Mouse (Mus musculus) intestine, embryonic 15.5 days (tissue): Measurements from ENCODE around the gene 4930518I15Rik. TPM values are rescaled to one million over a fixed set of nuclear protein-coding genes. Genes with fewer than 3 reads are reported as not detected.
A peak's percentile ranks its signal among the peaks of the same experiment; 100 is the strongest.
"Not testable (repeated sequence)": the region's sequence is repeated elsewhere in the genome, so short reads cannot be mapped to it uniquely, and the experiment has no call there.

Source experiments
- ATAC-seq: fragments of 200-750 bp; cut with Nextera tagmentation; 2 replicates; pipeline ENCODE4 v1.8.0; 2017; ENCODE audit warnings: moderate TSS enrichment, moderate library complexity
- H3K27ac ChIP-seq: fragments of 300-500 bp; sonication (generic); 2 replicates; pipeline ENCODE4 v1.5.1; 2015; ENCODE audit warnings: mild to moderate bottlenecking, inconsistent platforms
- H3K27me3 ChIP-seq: fragments of 300-500 bp; sonication (generic); replicated peaks from 2 replicates; pipeline ENCODE4 v1.6.1; 2015; ENCODE audit warnings: inconsistent platforms
- H3K36me3 ChIP-seq: fragments of 300-500 bp; sonication (generic); 2 replicates; pipeline ENCODE4 v1.6.1; 2015; ENCODE audit warnings: inconsistent platforms
- H3K4me1 ChIP-seq: fragments of 300-500 bp; sonication (generic); replicated peaks from 2 replicates; pipeline ENCODE4 v1.6.1; 2015; ENCODE audit warnings: inconsistent platforms
- H3K4me2 ChIP-seq: fragments of 300-500 bp; sonication (generic); replicated peaks from 2 replicates; pipeline ENCODE4 v1.6.1; 2015; ENCODE audit warnings: mild to moderate bottlenecking, inconsistent platforms
- H3K4me3 ChIP-seq: fragments of 300-500 bp; sonication (generic); replicated peaks from 2 replicates; pipeline ENCODE4 v1.5.1; 2015; ENCODE audit warnings: inconsistent platforms
- H3K9ac ChIP-seq: fragments of 300-500 bp; sonication (generic); 2 replicates; pipeline ENCODE4 v1.6.1; 2015; ENCODE audit warnings: inconsistent platforms
- H3K9me3 ChIP-seq: fragments of 300-500 bp; sonication (generic); 2 replicates; pipeline ENCODE4 v1.6.1; 2016; ENCODE audit warnings: inconsistent platforms
- WGBS: fragments of 180-500 bp; shearing (Covaris S2); methylation state at CpG from one replicate; pipeline ENCODE4 v1.1.7; 2015; 5-methylcytosine and 5-hydroxymethylcytosine counted together
- polyA plus RNA-seq: library from polyadenylated mRNA; unstranded; fragments of >200 nt; fragmentation: Nextera tagmentation; extraction: Ambion mirVana; gene quantifications from 2 replicates; pipeline ENCODE4 v1.2.1, GENCODE M21; 2015

4930518I15Rik gene
- polyA plus RNA-seq, 1 experiment from 2014 or later = 5.3 TPM

DNA sequence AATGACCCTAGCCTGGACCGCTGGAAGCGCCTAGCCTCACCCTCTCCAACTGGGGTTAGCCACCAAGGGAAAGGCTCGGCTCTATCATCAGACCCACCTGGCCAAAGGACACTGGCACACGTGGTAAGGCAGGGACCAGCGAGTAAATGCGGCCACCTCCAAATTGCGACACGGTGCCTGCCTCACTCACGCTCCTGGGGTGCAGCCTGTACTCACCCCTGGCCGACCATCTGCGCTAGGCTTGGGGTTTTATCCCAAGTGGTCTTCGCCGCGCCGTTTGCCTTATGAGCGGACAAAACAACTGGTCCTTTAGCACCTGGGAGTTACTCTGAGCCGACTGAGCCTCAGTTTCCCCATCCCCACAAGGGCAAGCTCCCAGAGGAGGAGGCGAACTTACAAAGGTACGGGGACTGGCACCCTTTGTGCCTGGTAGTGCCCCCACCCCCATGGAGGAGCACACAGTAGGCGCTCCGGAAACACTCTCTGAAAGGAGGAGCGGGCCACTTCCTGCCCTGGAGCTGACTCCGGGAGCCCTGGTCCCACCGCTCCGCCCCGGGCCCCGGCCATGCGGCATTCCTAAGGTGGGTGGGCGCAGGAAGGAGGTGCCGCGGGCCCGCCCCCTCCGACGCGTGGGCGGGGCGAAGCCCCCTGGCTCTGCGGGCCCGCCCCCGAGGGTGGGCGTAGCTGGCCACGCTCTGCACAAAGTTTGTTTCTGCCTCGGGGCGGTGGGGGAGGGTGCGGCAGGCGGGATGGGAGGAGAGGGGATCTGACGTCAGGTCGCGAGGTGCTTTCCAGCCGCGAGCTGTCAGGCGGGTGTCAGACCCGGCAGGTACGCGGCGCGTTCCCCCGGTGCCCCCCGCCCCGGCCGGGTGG, 18.2 kb downstream of the 4930518I15Rik start, which contains the start of gene Tgif2:
Gene Tgif2, plus strand, starts transcription at position 689 of the 873 bp plus-strand sequence.
- 2% methylated on average over 61 of the region's 61 CpGs for WGBS
- H3K9ac ChIP-seq = peak within 1 kb of the TSS; percentile 80
- peaks cover under 1% of the 10 kb centered on the region for H3K36me3 ChIP-seq
- no peaks in the 10 kb centered on the region for H3K27me3 ChIP-seq
- H3K4me2 ChIP-seq = peak within 1 kb of the TSS; percentile 86
- peaks cover 44% of the 10 kb centered on the region for H3K4me1 ChIP-seq
- H3K4me3 ChIP-seq = peak within 1 kb of the TSS; percentile 94
- ATAC-seq = peak; percentile 86
- H3K9me3 ChIP-seq = no peaks in the 10 kb centered on the region
- peak within 1 kb of the TSS; percentile 94 for H3K27ac ChIP-seq

DNA sequence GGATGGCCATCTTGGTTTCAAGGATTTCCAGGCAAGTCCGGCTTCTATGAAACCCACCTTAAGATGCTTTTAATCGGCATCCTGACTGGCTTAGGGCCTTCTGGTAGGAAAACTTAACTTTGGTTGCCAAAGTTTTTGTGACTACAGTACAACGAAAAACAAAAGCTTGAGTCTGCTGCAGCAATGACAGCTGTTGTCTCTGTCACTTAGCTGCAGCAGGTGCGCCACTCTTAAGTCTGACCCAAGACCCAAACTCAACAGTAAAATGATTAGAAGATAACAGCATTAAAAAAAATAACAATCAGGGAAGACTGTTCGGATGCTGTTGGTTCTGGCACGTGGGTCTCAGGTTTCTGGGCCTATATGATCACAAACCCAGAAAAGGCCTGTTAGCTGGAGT, 18.9 kb downstream of the 4930518I15Rik start:
- H3K27ac ChIP-seq = peak overlapping the region; percentile 94
- H3K4me3 ChIP-seq = peak overlapping the region; percentile 94; the same call in 1 of the 2 replicates
- H3K27me3 ChIP-seq = no peaks in the 10 kb centered on the region
- H3K4me2 ChIP-seq = peak overlapping the region; percentile 86
- peaks cover 7% of the 10 kb centered on the region for H3K36me3 ChIP-seq
- H3K4me1 ChIP-seq = peaks cover 38% of the 10 kb centered on the region
- H3K9me3 ChIP-seq = no peaks in the 10 kb centered on the region
- 57% methylated on average over 6 of the region's 6 CpGs for WGBS
- peak overlapping the region; percentile 80; the same call in 1 of the 2 replicates for H3K9ac ChIP-seq
- no peak for ATAC-seq

DNA sequence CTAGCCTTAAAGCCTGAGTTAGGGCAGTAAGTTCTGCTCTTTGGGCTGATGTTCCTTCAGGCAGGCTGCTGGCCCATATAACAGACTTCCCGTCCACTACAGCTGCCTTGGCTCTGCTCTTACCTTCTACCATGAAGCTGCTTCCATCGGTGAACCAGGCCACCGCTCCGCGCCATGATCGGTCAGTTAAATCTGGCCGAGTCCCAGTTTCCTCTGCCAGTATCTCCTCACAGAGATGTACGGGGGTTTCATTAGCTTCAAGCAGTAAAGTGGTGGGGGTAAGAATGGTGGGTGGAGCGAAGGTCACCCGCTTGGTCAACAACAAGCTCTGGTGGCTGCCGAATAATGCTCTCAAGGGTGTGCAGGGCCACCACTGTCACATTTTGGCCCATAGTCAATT, 23.4 kb downstream of the 4930518I15Rik start:
- Histone ChIP-seq H3K4me3 (no peak overlapping the region), H3K36me3 (peaks cover 30% of the 10 kb centered on the region), H3K27ac (no peak overlapping the region), H3K9me3 (no peaks in the 10 kb centered on the region), H3K4me1 (peaks cover 9% of the 10 kb centered on the region), H3K27me3 (no peaks in the 10 kb centered on the region), H3K4me2 (no peak overlapping the region), H3K9ac (no peak overlapping the region)
- no peak for ATAC-seq
- WGBS = 98% methylated on average over 11 of the region's 11 CpGs

DNA sequence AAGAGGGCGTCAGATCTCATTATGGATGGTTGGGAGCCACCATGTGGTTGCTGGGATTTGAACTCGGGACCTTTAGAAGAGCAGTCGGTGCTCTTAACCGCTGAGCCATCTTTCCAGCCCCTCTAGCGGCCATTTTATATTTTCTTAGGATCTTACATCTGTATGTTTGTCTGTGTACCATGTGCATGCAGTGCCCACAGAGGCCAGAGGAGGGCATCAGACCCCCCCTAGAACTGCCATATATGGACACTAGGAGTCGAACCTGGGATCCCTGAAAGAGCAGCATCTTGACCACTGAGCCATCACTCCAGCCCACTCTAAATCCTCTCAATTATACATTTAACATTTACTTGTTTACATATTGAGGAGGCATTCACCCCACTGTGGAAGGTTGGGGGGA, 32.6 kb downstream of the 4930518I15Rik start:
- WGBS = 91% methylated on average over 6 of the region's 6 CpGs
- not testable (repeated sequence) for H3K4me1 ChIP-seq, H3K9me3 ChIP-seq, H3K27ac ChIP-seq, ATAC-seq, H3K27me3 ChIP-seq, H3K4me2 ChIP-seq, H3K9ac ChIP-seq, H3K4me3 ChIP-seq, H3K36me3 ChIP-seq

DNA sequence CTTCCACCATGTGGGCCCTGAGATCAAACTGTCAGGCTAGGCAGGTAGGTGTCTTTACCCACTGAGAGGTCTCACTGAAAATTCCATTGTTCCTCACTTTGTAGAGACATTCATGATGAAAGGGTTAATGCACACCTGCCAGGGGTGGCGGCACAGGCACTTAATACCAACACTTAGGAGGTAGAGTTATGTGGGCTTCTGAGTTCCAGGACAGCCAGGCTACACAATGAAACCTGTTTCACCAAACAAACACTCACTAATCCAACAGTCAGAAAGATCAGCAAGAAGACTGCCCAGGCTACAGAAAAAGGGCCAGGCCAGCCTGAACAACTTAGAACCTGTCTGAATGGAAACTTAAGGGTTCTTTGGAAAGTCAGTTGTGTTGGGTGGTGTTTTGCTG, 41.6 kb downstream of the 4930518I15Rik start:
- Histone ChIP-seq H3K4me1 (peaks cover 15% of the 10 kb centered on the region), H3K4me2 (no peak overlapping the region), H3K4me3 (no peak overlapping the region), H3K27ac (no peak overlapping the region), H3K9me3 (no peaks in the 10 kb centered on the region), H3K9ac (no peak overlapping the region), H3K36me3 (no peaks in the 10 kb centered on the region), H3K27me3 (no peaks in the 10 kb centered on the region)
- no peak for ATAC-seq
- WGBS = 61% methylated on average over 1 of the region's 1 CpGs

DNA sequence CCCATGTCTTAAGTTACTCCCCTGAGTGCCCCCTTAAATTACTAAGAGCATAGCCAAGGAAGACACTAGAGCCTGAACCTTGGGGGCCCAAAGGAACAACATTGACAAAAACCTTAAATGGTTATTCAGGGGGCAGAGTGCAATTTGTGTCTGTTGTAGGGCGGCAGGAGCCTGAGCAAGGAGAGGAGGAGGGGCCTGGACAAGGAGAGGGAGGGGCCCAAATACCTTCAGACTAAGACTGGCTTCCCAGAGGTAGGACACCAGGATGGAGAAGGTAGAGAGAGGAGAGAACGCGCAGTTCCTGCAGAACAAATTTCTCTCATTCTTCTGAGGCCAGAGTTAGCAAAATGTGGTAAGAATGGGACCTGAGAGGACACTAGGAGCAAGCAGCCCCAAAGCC, 42.3 kb downstream of the 4930518I15Rik start:
- Histone ChIP-seq H3K9me3 (no peaks in the 10 kb centered on the region), H3K4me2 (no peak overlapping the region), H3K9ac (no peak overlapping the region), H3K4me3 (no peak overlapping the region), H3K4me1 (peaks cover 15% of the 10 kb centered on the region), H3K27ac (no peak overlapping the region), H3K36me3 (no peaks in the 10 kb centered on the region), H3K27me3 (no peaks in the 10 kb centered on the region)
- peak; percentile 39 for ATAC-seq
- 62% methylated on average over 3 of the region's 3 CpGs for WGBS

DNA sequence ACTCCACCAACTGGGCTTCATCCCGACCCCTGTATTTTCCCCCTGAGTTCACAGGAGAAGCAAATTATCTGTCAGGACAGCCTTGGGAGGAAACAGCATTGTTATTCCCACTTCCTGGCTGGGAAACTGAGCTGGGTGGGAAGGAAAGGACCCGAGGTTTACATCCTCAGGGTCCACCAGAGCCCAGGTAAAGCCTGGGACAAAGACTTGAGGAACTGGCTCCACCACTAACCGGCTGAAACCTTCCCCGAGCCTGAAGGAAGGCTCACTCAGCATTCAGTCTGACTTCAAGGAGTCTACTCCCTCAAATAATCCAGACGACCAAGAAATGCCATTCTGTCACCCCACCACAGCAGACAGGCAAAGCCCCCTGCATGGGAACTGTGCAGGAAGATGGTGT, 42.9 kb downstream of the 4930518I15Rik start:
- peaks cover 15% of the 10 kb centered on the region for H3K4me1 ChIP-seq
- no peaks in the 10 kb centered on the region for H3K9me3 ChIP-seq
- H3K27me3 ChIP-seq = no peaks in the 10 kb centered on the region
- H3K4me3 ChIP-seq = no peak overlapping the region
- WGBS = 16% methylated on average over 5 of the region's 5 CpGs
- H3K4me2 ChIP-seq = no peak overlapping the region
- ATAC-seq = no peak
- peak overlapping the region; percentile 42; the same call in 1 of the 2 replicates for H3K27ac ChIP-seq
- no peaks in the 10 kb centered on the region for H3K36me3 ChIP-seq
- H3K9ac ChIP-seq = no peak overlapping the region

DNA sequence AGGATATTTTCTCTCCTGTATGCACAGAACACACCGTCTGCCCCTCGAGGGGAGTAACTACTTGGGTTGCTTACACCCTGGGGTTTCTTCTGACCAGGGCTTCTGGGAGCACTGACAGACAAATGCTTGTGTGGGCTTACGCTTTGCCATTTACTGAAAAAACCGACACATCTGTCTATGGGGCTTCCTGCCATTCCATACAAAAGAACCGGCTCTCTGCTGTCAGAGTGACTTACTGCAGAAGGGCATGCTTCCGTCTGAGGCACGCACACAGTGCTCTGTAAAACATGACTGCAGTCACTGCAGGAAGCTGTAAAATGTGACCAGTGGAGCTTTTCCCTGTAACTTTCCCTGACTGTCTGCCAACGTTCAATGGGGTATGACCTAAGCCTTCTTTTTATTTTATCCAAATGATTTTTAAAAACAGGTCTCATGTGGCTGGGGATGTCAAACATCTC, 43.4 kb downstream of the 4930518I15Rik start:
- Histone ChIP-seq H3K9me3 (no peaks in the 10 kb centered on the region), H3K4me2 (no peak overlapping the region), H3K4me3 (no peak overlapping the region), H3K27ac (peak overlapping the region; percentile 42; the same call in 1 of the 2 replicates), H3K36me3 (no peaks in the 10 kb centered on the region), H3K4me1 (peaks cover 17% of the 10 kb centered on the region), H3K9ac (no peak overlapping the region), H3K27me3 (no peaks in the 10 kb centered on the region)
- ATAC-seq = no peak
- WGBS = 27% methylated on average over 8 of the region's 8 CpGs

DNA sequence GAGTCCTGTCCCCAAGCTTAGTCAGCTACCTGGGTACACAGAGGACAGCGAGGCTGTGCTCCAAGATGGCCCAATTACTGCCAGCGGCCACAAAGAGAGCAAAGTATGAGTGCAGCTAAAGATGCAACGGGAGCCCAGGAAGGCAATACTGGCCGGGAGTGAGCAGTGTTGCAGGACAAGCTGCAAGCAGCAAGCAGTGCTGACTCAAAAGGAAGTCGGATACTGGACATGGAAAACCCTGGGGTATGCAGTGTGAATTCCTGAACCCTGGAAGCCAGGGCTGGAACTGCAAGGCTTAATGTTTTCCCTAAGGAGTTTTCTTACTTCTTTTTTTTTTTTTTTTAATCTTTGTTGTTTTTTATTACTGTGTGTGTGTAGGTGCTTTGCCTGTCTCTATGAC, 46.2 kb downstream of the 4930518I15Rik start:
- ATAC-seq = no peak
- Histone ChIP-seq H3K4me3 (no peak overlapping the region), H3K9ac (no peak overlapping the region), H3K27ac (no peak overlapping the region), H3K4me2 (no peak overlapping the region), H3K4me1 (peaks cover 17% of the 10 kb centered on the region), H3K27me3 (no peaks in the 10 kb centered on the region), H3K9me3 (no peaks in the 10 kb centered on the region), H3K36me3 (no peaks in the 10 kb centered on the region)
- WGBS = 74% methylated on average over 5 of the region's 5 CpGs

DNA sequence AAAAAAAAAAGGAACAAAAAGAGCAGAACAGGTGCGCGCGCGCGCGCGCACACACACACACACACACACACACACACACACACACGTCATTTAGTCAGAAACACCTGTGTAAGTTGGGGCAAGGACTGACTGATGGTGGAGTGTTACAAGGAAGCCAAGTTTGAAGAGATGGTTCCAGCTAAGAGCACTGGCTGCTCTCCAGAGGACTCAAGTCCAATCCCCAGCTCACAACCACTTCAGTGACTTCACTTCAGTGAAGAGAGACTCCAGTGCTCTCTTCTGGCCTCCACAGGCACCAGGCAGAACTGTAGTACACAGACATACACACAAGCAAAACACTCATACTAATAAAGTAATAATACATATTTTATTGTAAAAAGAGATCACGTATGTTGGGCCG, 47.0 kb downstream of the 4930518I15Rik start:
- no peak overlapping the region for H3K27ac ChIP-seq
- 92% methylated on average over 10 of the region's 10 CpGs for WGBS
- H3K4me1 ChIP-seq = peaks cover 17% of the 10 kb centered on the region
- H3K36me3 ChIP-seq = no peaks in the 10 kb centered on the region
- H3K9me3 ChIP-seq = no peaks in the 10 kb centered on the region
- no peak overlapping the region for H3K4me2 ChIP-seq
- ATAC-seq = no peak
- no peaks in the 10 kb centered on the region for H3K27me3 ChIP-seq
- no peak overlapping the region for H3K9ac ChIP-seq
- H3K4me3 ChIP-seq = no peak overlapping the region

DNA sequence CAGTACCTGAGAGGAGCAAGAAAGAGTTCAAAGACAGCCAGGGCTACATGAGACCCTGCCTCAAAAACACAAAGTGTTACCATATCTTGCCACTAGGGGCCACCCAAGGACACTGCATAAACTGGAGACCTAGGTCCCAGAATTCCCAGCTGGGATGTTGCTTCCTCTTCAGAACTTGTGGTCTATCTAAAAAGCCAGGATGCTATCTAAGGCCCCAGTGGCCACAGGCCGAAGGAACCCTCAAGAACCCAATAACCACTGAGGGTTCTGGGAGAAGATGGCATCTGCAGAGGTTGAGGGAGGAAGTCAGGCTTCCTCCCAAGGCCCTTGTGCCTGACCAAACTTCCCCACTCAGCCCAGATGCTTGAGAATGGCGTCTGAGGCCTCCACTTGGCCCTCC, 48.2 kb downstream of the 4930518I15Rik start:
- Histone ChIP-seq H3K36me3 (no peaks in the 10 kb centered on the region), H3K4me3 (no peak overlapping the region), H3K27me3 (no peaks in the 10 kb centered on the region), H3K4me1 (peaks cover 7% of the 10 kb centered on the region), H3K9ac (no peak overlapping the region), H3K9me3 (no peaks in the 10 kb centered on the region), H3K4me2 (no peak overlapping the region), H3K27ac (no peak overlapping the region)
- 52% methylated on average over 2 of the region's 2 CpGs for WGBS
- peak; percentile 43; the same call in 1 of the 2 replicates for ATAC-seq

DNA sequence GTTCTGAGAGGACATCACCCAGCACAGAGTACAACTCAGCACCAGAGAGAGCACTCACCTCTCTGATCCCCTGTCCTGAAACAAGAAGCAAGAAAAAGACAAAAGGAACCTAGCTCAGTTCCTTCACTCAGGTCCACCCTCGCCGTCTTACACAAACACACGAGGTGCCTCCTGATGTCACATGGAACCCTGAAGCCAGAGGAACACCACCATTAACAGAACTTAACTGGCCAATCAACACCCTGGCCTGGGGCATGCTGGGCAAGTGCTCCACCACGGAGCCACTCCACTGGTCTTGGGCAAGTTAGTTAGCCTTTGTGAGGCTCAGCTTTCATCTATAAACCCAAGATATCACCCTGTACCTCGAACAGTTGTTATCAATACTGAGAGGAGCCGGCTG, 50.9 kb downstream of the 4930518I15Rik start:
- Histone ChIP-seq H3K4me3 (no peak overlapping the region), H3K4me1 (0 out of 2 replicates have a peak, but pooled peaks cover 3% of the 10 kb centered on the region), H3K27me3 (no peaks in the 10 kb centered on the region), H3K4me2 (no peak overlapping the region), H3K27ac (no peak overlapping the region), H3K9me3 (no peaks in the 10 kb centered on the region), H3K36me3 (no peaks in the 10 kb centered on the region), H3K9ac (no peak overlapping the region)
- 71% methylated on average over 6 of the region's 6 CpGs for WGBS
- ATAC-seq = no peak
